Mouse (Mus musculus) layer of hippocampus, adult 9-10 months (tissue): ENCODE results near the gene Slc1a5.

Experiments
- DNase-seq: peaks from one replicate; pipeline ENCODE4 v3.0.0; 2022; ENCODE audit warnings: low spot score

Gene Slc1a5

DNA sequence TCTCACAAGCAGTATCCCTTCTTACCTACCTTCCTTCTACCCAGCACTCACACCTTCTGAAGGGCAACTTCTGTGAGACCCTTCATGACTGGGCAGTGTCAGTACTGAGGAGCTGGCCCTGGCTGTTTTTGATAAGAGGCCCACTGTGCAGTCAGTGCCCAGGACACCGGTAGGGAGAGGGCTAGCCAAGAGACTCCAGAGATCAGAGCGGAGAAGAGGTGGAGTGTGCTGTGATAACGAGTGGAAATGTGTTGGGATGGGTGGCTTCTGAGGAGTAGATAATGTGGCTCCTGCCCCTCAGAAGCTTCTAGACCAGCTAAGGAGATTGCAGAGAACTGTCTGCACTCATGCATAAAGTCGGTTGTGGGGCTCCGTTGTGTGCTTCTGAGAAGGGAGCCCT is 38.7 kb downstream of the Slc1a5 start:
- DNase-seq, result no peak

DNA sequence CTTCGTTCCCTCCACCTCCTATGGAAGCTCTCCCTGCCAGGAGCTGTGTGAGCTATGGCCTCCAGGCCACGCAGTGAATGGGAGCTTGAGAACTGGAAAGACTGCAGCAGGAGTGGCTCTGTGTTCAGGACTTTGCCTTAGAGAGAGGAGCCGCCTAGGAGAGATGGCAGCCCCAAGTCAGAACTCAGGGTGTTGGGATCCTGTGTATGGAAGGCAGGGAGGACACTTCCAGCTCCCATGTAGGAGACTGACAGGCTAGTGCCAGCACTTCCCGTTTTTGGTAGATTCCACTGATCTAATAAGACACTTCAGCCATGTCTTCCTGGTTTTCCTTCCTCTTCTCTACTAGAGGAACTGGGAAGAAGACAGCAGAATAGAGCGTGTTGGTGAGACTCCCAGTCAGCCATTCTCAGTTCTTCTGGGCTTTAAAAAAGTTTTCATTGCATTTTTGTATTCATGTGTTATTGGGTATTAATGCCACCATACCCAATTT is 39.2 kb downstream of the Slc1a5 start:
- no peak for DNase-seq

DNA sequence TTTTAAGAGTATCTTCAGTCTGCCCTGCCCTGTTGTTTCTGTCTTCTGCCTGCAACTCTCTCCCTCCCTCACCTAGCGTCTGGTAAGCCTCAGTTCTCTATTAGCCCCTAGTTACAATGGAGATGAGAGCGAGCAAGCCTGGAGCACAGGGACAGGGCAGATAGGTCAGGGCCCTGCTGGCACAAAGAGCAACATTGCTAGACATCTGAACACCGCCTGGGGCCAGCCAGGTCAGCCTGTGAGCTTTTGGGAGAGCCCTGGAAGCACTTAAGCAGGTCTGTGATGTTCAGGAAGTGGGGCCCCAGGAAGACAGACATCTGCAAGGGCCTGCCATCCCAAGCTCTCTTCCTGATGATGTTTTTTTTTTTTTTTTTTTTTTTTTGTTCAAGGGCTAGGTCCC is 40.0 kb downstream of the Slc1a5 start:
- DNase-seq, result no peak

DNA sequence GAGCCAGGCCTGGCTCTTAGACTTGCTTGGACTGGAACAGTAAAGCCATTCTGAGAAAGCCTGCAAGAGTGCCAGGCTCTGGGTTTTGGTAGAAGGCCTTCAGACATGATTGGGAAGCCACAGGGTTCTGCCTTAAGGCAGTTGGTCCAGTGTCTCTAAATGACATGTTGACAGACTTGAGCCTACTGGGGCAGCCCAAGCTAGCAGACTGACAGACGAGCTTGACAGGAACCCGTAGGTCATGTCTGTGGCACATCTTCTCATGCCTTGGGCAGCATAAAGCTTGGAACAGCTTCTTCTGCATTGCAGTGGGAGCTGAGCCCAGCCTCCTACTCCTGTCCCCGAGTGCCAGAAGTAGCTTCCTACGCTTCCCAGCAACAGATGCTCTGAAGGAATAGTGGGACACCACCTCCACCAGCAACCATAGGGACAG is 40.5 kb downstream of the Slc1a5 start:
- DNase-seq, result no peak

DNA sequence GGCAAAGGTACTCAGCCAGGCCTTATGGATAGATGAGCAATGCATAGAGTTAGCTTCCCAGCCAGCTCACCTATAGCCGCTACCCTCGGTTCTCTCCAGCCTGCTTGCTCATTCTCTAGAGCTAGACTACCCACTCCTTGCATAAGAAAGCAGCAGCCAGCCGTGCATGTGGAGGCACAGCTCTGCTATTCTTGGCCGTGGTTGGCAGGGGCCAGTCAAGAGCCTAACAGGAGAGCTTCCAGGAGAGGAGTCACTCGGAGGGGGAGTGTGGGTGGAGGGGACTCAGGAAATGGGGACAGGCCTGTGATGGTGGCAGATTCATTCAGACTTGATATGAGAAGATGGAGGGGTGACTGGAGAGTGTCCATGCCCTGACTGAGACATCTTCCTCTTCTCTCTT is 42.6 kb downstream of the Slc1a5 start:
- DNase-seq, result no peak

DNA sequence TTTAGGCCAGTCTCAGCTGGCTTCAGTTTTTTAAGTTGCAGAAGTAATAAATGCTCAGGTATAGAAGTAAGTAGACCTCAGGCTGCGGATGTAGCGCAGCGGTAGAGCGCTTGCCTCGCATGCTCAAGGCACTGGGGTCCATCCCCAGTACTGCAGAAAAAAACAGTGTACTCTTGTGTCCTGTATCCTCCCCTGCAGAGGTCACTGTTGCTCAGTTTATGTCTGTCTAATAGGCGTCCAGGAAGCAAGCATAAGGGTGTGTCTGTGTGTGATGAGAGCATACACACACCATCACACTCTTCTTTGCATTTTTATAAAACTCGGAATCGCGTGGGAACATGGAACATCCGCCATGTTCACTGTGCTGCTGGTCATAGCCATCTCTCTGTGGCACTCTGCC is 44.6 kb downstream of the Slc1a5 start:
- DNase-seq, result no peak

DNA sequence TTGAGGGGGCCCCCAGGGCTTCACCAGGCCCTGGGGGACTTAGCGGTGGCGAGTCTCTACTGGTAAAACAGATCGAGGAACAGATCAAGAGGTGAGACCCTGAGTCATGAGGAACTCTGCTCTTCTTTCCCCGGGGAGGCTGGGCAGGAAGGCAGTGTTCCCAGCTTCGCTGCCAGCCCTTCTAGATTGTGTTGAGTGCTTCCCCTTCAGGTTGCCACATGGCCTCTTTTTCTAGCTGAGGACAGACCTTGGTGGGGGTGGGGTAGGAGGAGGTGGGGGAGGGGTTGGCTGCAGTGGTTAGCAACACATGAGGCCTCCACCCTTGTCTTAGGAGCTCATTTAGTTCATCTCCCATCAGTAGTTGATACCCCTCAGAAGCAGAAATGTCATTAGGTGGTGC is 45.4 kb downstream of the Slc1a5 start:
- DNase-seq, result no peak

DNA sequence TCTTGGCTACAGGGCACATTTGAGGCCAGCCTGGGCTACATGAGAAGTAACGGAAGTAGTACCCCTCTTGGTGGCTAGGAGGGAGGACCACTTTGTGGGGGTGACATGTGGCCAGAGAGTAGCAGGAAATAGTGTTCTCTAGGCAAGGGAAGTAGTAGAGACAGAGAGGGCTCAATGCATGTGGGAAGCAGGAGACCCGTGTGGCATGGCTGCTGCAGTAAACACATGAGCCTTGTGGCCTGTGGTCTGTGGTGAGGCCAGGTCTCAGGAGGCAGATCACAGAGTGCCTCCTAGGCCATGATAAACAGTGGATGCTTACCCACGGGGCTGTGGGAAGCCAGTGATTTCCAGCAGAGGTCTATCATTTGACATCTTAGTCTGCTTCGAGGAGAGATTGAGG is 46.1 kb downstream of the Slc1a5 start:
- no peak for DNase-seq

DNA sequence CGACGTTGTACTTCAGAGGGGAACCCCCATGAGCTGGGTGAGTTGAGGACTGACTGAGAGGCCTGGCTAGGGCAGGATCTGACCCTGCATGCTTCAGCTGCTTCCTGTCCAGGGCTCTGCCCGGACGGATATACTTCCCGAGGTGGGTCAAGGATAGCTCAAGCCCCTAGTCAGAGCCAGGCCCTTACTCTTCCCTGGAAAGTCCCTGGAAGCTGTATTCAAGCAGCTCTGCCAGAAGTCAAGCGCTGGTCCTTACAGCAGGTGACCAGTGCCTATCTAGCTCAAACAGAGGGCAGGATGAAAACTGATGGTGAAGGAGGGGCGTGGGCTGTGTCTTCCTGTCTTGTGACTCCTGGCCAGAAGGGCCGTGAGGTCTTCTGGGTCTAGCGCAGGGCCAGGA is 49.3 kb downstream of the Slc1a5 start:
- DNase-seq, result no peak

DNA sequence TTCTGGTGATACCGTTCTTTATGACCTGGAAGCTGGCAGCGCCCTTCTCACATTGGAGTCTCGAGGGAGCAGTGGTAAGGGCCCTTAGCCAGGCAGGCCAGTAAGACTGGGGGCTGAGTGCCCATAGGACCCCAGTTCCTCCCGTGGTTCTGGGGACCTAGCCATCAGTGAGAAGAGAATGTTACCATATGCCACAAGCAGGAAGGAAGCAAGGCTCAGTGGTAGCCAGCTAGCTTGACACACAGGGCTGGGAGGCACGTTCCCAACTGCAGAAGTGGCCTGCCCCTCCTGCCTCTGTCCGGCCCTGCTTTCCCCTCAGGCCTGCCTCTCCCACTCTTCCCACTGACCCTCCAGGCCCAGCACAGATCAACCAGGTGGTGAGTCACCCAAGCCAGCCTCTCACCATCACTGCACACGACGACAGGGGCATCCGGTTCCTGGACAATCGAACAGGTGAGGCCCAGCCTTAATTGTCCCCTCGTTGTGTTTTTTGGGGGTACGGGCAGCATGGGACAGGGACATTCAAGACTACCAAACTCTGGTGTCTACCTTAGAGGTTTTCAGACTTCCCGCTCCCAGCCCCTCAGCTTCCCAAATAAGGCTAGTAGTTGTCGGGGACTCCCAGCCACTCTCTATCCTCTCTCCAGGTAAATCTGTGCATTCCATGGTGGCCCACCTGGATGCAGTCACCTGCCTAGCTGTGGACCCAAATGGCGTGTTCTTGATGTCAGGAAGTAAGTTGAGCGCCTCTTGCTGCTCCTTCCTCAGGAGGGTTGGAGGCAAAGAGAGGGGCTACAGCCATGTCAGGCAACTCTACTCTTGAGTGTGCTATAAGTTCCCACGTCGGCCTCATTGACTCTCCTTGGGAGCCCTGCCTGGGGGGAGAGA is 57.0 kb downstream of the Slc1a5 start:
- DNase-seq, result no peak

DNA sequence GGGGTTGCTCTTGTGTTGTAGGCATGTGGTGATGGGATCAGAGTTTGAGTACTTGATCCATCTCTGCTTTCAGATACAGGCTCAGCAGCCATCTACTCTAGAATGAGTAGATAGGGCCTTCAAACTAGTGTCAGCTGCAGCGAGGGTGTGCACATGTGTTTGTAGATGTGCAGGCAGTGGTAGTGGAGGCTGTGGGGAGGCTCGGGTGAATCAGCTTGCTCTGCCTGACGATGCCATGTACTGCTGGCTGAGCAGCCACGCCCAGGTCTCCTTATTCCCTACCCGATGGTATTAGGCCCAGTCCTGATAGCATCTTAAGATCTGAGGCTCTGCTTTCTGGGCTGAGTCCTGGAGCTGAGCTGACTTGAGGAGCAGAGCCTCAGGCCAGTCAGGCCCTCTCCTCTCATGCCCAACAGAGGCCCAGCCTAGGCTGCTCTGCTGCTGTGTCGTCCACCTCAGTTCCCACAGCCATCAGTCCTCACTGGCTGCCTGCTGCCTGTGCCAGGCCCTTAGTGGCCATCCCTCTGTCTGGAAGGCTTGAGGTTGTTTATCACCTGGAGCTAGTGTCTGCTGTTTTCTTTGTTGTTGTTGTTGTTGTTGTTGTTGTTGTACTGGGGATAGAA is 57.8 kb downstream of the Slc1a5 start:
- no peak for DNase-seq

DNA sequence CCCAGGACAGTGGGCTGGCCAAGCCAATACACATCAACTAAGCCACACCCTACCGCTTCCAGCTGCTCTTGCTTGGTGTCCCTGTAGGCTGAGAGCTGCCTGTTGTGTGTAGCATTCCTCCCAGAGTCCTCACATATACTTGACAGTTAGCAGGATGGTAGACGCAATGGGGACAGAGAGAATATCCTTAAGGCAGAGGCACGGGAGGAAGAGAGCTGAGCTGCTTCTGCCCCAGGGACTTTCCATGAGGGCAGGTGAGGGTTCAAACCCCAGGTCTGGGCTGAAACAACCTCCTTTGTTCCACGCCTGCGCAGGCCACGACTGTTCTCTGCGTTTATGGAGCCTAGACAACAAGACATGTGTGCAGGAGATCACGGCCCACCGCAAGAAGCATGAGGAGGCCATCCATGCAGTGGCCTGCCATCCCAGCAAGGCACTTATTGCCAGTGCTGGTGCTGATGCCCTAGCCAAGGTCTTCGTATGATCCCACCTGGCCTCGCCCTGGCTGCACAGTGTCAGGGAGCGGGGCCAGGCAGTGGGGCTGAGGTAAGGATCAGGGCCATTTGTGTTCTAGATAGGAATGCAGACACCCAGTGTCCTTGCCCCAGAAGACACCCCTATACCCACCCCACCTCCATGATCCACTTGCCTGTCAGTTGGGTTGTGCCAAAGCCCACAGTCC is 58.4 kb downstream of the Slc1a5 start:
- no peak for DNase-seq

DNA sequence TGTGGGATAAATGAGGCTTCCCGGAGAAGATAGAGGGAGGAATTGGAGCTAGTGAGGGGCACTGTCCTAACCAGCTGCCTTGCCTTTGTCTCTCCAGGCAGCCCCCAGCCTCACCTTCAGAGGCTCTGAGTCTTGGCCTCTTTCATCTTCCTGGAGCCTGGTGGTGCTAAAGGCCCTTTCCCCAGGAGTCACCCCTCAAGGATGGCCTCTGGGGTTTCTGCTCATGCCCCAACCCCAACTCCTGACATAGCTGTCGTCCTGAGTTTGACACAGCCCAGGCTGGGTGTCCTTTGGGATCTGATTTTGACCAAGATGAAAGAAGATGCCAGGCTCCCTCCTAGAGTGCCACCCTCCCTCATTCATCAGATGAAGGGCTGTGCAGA is 59.0 kb downstream of the Slc1a5 start:
- no peak for DNase-seq

DNA sequence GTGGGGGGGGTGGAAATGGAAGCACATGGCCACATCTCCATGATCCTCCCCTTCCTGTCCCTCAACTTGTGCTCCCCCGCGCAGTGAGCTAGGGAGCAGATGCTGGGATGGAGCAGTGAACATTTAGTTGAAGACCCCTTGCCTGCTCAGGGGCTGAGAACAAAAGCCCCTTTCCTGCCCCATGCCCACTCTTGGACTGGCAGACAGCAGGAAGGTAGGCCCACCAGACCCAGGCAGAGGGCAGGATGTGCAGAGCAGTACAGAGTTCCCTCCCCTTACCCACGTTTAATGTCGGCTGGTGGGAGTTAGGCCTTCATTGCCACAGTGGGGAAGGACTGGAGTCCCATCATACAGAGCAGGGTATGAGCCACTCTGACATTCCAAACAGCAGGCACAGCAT is 59.9 kb downstream of the Slc1a5 start:
- DNase-seq, result no peak

DNA sequence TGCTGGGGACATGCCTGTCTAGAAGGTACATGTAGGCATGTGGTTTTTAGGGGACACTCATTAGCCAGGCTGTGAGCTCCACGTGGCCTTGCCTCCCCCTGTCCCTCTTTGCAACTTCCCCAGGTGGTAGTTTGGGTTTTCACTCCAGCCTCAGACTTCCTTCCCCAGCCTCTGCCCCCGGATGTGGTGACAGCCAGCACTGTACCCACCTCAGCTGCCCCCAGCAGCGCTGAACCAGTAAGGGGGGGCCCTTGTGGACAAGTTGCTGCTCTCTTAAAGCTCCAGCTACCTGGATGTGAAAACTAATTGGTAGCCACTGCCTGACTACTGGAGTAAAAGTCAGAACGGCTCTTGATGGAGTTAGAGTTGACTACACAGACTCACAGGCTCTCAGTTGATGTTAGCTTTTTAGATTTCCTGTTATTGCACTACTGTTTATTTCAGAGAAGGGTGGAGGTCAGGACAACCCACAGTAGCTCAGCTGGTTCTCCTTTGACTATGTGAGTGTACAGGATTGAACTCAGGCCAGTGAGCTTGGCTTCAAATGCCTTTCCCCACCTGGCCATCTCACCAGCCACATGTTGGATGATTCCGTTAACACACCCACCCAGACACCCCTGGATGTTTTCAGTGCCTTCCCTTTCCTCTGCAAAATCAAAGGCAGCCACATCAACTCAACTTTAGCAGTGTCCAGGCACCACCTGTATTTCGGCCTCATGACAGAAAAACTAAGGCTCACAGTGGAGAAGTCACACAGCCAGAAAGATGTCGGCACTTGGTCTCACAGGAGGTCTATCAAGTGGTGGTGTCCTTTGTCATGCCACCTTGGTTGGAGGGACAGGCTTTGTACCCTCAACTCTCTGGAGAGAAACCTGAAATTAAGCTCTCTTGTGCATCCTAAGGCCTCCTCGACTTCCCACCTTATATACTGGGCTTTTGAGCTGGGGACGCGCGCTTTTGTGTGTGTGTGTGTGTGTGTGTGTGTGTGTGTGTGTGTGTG is 60.7 kb downstream of the Slc1a5 start:
- DNase-seq, result no peak

DNA sequence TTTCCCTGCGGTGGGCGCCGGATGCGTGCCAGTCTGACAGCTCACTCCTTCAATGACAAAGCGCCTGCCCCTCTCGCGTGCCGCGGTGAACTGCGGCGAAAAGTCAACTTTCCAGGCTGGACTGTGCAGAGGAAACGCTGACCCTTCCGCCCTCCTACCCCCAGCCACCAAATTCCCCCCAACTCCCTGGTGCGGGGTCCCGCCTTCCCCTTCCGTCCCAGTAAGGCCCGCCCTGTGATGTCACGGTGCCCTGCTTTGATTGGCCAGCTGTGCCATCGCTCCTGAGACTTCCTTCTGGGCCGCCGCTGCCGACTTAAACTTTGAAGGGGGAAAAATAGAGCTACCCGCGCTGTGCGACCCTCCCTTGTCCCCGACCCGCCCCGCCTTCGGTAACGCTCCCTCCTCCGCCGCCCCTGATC is 61.5 kb downstream of the Slc1a5 start, which contains the start of gene Prkd2:
Gene Prkd2 (plus strand): TSS at position 258 of the 419 bp plus-strand sequence.
- DNase-seq, result peak; percentile 59

DNA sequence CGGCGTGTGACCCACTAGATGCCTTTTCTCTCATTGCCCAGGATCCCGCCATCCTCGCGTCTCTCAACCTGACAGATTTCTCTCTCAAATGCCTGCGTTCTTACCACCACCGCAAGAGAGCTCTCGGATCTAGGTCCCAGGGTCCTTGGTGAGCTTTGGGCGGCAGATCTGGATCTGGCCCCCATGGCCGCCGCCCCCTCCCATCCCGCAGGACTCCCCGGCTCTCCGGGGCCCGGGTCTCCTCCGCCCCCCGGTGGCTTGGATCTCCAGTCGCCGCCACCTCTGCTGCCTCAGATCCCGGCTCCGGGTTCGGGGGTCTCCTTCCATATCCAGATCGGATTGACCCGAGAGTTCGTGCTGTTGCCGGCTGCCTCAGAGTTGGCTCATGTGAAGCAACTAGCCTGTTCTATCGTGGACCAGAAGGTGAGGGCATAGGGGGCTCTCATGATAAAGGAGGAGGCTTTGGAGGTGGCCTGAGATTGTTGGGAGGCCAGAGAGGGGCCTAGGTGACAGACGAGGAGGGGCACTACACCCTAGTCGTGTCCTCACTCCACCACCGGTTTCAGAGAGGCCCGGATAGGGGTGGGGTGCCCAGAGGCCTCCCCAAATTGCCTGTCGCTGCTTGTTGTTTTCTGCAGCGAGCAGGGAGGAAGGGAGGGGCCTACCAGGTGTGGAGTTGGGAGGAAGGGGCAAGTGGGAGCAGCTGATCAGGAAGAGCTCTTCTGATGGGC is 62.5 kb downstream of the Slc1a5 start:
- DNase-seq, result no peak

DNA sequence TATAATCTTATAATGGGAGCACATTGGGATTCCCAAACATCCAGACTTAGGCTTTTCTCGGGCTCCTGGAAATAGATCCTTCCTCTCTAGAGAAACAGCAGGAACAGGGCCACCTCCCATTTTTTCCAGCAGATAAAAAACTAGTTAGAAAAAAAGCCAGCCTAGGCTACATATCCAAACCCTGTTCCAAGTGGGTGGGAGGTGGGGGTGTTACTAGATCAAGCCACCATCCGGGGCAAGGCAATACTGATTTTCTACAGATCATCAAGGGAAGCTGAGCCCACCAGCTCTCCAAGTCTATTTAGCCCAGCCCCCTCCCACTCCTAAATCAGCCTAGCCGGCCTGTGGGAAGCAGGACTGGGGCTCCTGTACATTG is 63.5 kb downstream of the Slc1a5 start:
- DNase-seq, result no peak

DNA sequence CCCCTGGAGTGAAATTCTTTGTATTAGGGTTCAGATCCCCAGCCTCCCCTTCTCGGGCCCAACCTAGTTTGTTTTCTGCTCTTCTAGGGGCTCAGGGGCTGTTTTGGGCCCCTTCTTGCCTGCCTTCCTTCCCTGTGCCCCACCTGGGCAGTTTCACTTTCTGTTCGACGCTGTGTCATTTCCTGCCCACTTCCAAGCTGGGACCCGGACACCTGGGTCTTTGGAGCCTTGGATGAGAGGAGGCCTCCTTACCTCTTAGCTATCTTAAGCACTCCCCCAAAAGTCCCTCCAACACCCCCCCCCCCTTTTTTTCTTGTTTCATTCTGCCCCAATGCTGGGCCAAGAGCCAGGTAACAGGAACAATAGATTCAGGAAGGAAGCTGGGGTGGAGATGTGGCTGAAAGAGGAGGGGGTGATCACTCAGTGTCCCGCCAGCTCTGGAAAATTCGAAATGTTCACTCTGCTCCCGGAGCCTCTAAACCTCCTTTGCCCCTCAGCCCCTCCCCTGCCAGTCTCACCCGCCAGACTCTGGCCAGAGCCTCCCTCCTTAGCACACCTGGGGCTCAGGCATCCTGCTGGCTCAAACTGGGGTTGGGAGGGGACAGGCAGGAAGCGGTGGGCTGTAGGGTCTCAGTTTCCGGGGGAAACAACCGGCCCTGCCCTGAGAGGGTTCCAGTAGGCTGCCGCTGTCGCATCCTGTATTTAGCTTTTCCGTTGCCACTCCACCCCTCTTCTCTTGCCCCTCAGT is 64.1 kb downstream of the Slc1a5 start:
- DNase-seq, result no peak

DNA sequence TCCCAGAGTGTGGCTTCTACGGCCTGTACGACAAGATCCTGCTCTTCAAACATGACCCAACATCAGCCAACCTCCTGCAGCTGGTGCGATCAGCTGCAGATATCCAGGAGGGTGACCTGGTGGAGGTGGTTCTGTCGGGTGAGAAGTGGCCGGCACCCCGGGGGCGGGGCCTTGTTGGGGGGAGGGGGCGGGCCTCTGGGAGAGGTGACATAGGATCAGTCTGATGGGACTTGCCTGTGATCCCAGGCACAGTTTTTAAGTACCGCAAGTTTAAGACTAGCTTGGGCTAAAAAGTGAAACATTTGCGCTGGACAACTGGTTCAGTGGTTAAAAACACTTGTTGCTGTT is 64.7 kb downstream of the Slc1a5 start:
- DNase-seq, result no peak
